Mouse (Mus musculus) central nervous system, embryonic 14 days (tissue): ENCODE data around the gene G2e3. TPM values are rescaled to one million over a fixed set of nuclear protein-coding genes. Genes with fewer than 3 reads are reported as not detected.

Experiments
- polyA plus RNA-seq: library from polyadenylated mRNA; depleted of rRNA; stranded (reverse); fragments of >200 nt; gene quantifications from 2 replicates; pipeline ENCODE4 v1.2.3, GENCODE M21; 2012; rRNA removed

Gene G2e3
- polyA plus RNA-seq = 17.7 and 23.4 TPM in 2 replicates

GRCm38 (mm10) chr12:51347988-51348697, at the start of gene G2e3:
G2e3 (plus strand) TSS chr12:51348061.

GRCm38 (mm10) chr12:51377003-51377887, 29.4 kb downstream of the G2e3 start, which contains the start of gene Scfd1:
Scfd1 (plus strand) TSS chr12:51377510.

Other genes starting within 250 kb of the G2e3 start
- 37.7 and 40.7 TPM in 2 replicates for gene Scfd1, start 29.4 kb downstream of the G2e3 start, polyA plus RNA-seq
- gene Coch, start 245.3 kb downstream of the G2e3 start, polyA plus RNA-seq = 7.3 and 11.4 TPM in 2 replicates